13 mouse cellular contexts compared by ENCODE assay signal in the genomic region with DNA sequence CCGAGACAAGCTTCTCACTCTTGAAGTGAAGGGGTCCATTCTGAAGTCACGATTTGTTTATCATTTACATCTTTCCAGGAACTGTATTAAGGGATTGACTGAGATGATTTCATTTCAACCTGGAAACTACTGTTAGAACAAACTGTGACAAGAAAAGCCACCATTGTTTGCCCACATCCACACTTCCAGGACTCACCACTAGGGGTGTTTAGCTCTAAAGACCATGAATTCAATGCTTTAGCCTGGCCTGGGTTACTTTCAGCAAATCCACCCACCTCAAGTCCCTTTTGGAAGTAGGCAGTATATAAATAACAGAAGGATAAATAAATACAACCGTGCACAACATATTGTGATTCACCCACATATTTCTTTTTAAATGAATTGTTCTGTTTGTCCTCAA.
DNase-seq lines count a peak whose midpoint lies in the region; ATAC-seq and TF ChIP-seq lines count a peak whose summit lies in the region.
"Had no signal": no experiment of that assay in that cellular context is flagged by ENCODE, and none has a peak within 500 bp of the region (broad histone marks: within the 10 kb centered on the region; RNA-seq: fewer than 3 reads in every experiment).

No protein-coding gene starts in this region.

- 0 out of 2 replicates have a peak, but pooled peaks cover 4% of the 10 kb centered on the region for H3K4me1 ChIP-seq in heart, embryonic 10.5 days
- no peaks in the 10 kb centered on the region for H3K4me1 ChIP-seq in liver, embryonic 14.5 days (replicated peaks; ENCODE audit: control insufficient read depth in 2 of 2, insufficient read depth in 2 of 2, low read length in 1 of 2)
- H3K4me1 ChIP-seq: kidney, embryonic 15.5 days had no signal

- no peak overlapping the region for H3K4me2 ChIP-seq in liver, embryonic 14.5 days (ENCODE audit: low read depth)
- H3K4me2 ChIP-seq: kidney, embryonic 15.5 days had no signal

- TF ChIP-seq EP300 in liver, embryonic 14.5 days (IDR thresholded peaks at IDR 0.05; ENCODE audit: low read depth): no peak

- H3K27me3 ChIP-seq in heart, embryonic 10.5 days (ENCODE audit: insufficient read depth, poor library complexity, severe bottlenecking): no peaks in the 10 kb centered on the region
- H3K27me3 ChIP-seq in liver, embryonic 14.5 days (ENCODE audit: control insufficient read depth, insufficient read depth, low read length): no peaks in the 10 kb centered on the region
- H3K27me3 ChIP-seq: kidney, embryonic 15.5 days had no signal

- no peaks in the 10 kb centered on the region for H3K9me3 ChIP-seq in heart, embryonic 10.5 days
- H3K9me3 ChIP-seq in liver, embryonic 14.5 days (ENCODE audit: control insufficient read depth, low read length): no peaks in the 10 kb centered on the region
- H3K9me3 ChIP-seq: kidney, embryonic 15.5 days had no signal

- no peak overlapping the region for H3K9ac ChIP-seq in liver, embryonic 14.5 days (replicated peaks)
- H3K9ac ChIP-seq: kidney, embryonic 15.5 days had no signal

- ATAC-seq in liver, embryonic 14.5 days (ENCODE audit: insufficient read depth): no peak
- ATAC-seq: CD4-positive, CD25-positive, alpha-beta regulatory T cell, adult 4 months had no signal

- peak; percentile 60 for DNase-seq in heart, adult 11 months
- no peak for DNase-seq in heart, embryonic 10.5 days (ENCODE audit: low spot score)
- DNase-seq in liver, embryonic 14.5 days (ENCODE audit: low read depth in 3 of 3, low spot score in 3 of 3): no peak
- DNase-seq in liver: no peak
- DNase-seq in Muller cell, postnatal 12 days (ENCODE audit: inconsistent ontology term): peak; percentile 4
- DNase-seq in forelimb bud, embryonic 11.5 days (ENCODE audit: low read depth, low spot score): peak; percentile 42
- no peak for DNase-seq in left cerebral cortex, adult 8-10 months (ENCODE audit: low spot score in 2 of 2)
- DNase-seq in adrenal gland, postnatal 36 days: no peak
- DNase-seq: gastrocnemius, postnatal 10 days; lung, postnatal 4 days had no signal

- no peak overlapping the region for H3K27ac ChIP-seq in heart, embryonic 10.5 days
- no peak overlapping the region for H3K27ac ChIP-seq in liver, embryonic 14.5 days
- H3K27ac ChIP-seq: kidney, embryonic 15.5 days had no signal

- H3K36me3 ChIP-seq in heart, embryonic 10.5 days: no peaks in the 10 kb centered on the region
- no peaks in the 10 kb centered on the region for H3K36me3 ChIP-seq in liver, embryonic 14.5 days (replicated peaks; ENCODE audit: control insufficient read depth, insufficient read depth, low read depth)
- H3K36me3 ChIP-seq: kidney, embryonic 15.5 days had no signal

- no peak overlapping the region for H3K4me3 ChIP-seq in heart, embryonic 10.5 days
- no peak overlapping the region for H3K4me3 ChIP-seq in liver, embryonic 14.5 days (ENCODE audit: insufficient read depth in 1 of 2, low read depth in 2 of 2, low read length in 2 of 2)
- H3K4me3 ChIP-seq: erythroblast, embryonic 14.5 days; kidney, embryonic 15.5 days had no signal

- peak; percentile 16; the same call in 1 of the 2 replicates for TF ChIP-seq CTCF in liver, embryonic 14.5 days (IDR thresholded peaks at IDR 0.05; ENCODE audit: low read depth)

- 64% methylated on average over 3 of the region's 3 CpGs for WGBS in heart, embryonic 10.5 days
- WGBS in liver, embryonic 14.5 days (ENCODE audit: insufficient replicate concordance): 47% methylated on average over 3 of the region's 3 CpGs

Comparison
In these comparisons a context has a peak if more than half of its experiments do, and no peak if none do; other contexts are left out.
1. DNase-seq: peak in heart, adult 11 months (single experiment), Muller cell, postnatal 12 days (single experiment) and forelimb bud, embryonic 11.5 days (single experiment); none in heart, embryonic 10.5 days (single experiment), liver, embryonic 14.5 days (0 of 3), liver (single experiment), left cerebral cortex, adult 8-10 months (0 of 2) and adrenal gland, postnatal 36 days (0 of 2).